ENCODE assay signal across 29 mouse cellular contexts in the genomic region with DNA sequence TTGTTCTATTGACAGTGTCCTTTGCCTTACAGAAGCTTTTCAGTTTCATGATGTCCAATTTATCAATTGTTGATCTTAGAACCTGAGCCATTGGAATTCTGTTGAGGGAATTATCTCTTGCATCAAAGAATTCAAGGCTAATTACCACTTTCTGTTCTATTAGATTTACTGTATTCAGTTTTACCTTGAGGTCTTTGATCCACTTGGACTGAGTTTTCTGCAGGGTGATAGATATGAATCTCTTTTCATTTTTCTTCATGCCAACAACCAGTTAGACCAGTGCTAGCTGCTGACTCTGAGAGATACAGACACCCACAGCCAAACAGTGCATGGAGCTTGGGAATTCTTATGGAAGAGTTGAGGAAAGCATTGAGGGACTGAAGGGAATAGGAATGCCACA.
"Had no signal": no experiment of that assay in that cellular context is flagged by ENCODE, and none has a peak within 500 bp of the region (broad histone marks: within the 10 kb centered on the region; RNA-seq: fewer than 3 reads in every experiment).

No protein-coding gene starts in this region.

- H3K27me3 ChIP-seq: embryonic facial prominence, embryonic 12.5 days; embryonic facial prominence, embryonic 13.5 days; embryonic facial prominence, embryonic 15.5 days; forebrain, embryonic 12.5 days; forebrain, embryonic 13.5 days; heart, embryonic 12.5 days had no signal

- DNase-seq: cerebellum, adult 9-10 months; cerebellum, adult 9-11 months; cerebellum, postnatal 10 days; cerebellum, postnatal 14 days; cerebellum, postnatal 25 days; cerebellum, postnatal 36 days; embryo, embryonic 11 days; forebrain, postnatal 0 days; gastrocnemius, adult 2 months; gastrocnemius, postnatal 10 days; gastrocnemius, postnatal 14 days; gastrocnemius, postnatal 25 days; gastrocnemius, postnatal 36 days; heart, adult 11 months; heart, adult 18-20 months; heart, adult 2 months had no signal

- H3K4me3 ChIP-seq: embryonic facial prominence, embryonic 10.5 days; embryonic facial prominence, embryonic 12.5 days; embryonic facial prominence, embryonic 13.5 days; embryonic facial prominence, embryonic 15.5 days; erythroblast, embryonic 14.5 days; forebrain, embryonic 10.5 days; forebrain, embryonic 12.5 days; forebrain, embryonic 13.5 days; gastrocnemius, adult 2 months; heart, adult 2 months; heart, embryonic 10.5 days; heart, embryonic 12.5 days had no signal

- H3K27ac ChIP-seq: embryonic facial prominence, embryonic 10.5 days; embryonic facial prominence, embryonic 12.5 days; embryonic facial prominence, embryonic 13.5 days; embryonic facial prominence, embryonic 15.5 days; forebrain, embryonic 10.5 days; forebrain, embryonic 12.5 days; forebrain, embryonic 13.5 days; gastrocnemius, adult 2 months; heart, adult 2 months; heart, embryonic 10.5 days had no signal

- H3K9me3 ChIP-seq: embryonic facial prominence, embryonic 10.5 days; embryonic facial prominence, embryonic 12.5 days; embryonic facial prominence, embryonic 13.5 days; embryonic facial prominence, embryonic 15.5 days; forebrain, embryonic 10.5 days; forebrain, embryonic 12.5 days; forebrain, embryonic 13.5 days; heart, embryonic 10.5 days; heart, embryonic 12.5 days had no signal

- H3K36me3 ChIP-seq: embryonic facial prominence, embryonic 10.5 days; embryonic facial prominence, embryonic 12.5 days; embryonic facial prominence, embryonic 13.5 days; embryonic facial prominence, embryonic 15.5 days; forebrain, embryonic 10.5 days; forebrain, embryonic 12.5 days; heart, embryonic 10.5 days; heart, embryonic 12.5 days had no signal

- H3K9ac ChIP-seq: embryonic facial prominence, embryonic 12.5 days; embryonic facial prominence, embryonic 13.5 days; embryonic facial prominence, embryonic 15.5 days; forebrain, embryonic 12.5 days; forebrain, embryonic 13.5 days; forebrain, postnatal 0 days; heart, embryonic 12.5 days had no signal

- ATAC-seq: forebrain, embryonic 13.5 days; forebrain, embryonic 14.5 days; forebrain, embryonic 16.5 days; forebrain, postnatal 0 days had no signal

- H3K4me2 ChIP-seq: embryonic facial prominence, embryonic 12.5 days; embryonic facial prominence, embryonic 13.5 days; embryonic facial prominence, embryonic 15.5 days; forebrain, embryonic 12.5 days; forebrain, embryonic 13.5 days; heart, embryonic 11.5 days; heart, embryonic 12.5 days had no signal

- H3K4me1 ChIP-seq: embryonic facial prominence, embryonic 10.5 days; embryonic facial prominence, embryonic 12.5 days; embryonic facial prominence, embryonic 13.5 days; embryonic facial prominence, embryonic 15.5 days; forebrain, embryonic 10.5 days; forebrain, embryonic 12.5 days; forebrain, embryonic 13.5 days; heart, embryonic 10.5 days; heart, embryonic 12.5 days had no signal
